19 mouse cellular contexts compared by ENCODE assay signal in genomic region chr3:105049848-105050247, GRCm38 (mm10). TPM values are rescaled to one million over a fixed set of nuclear protein-coding genes. Genes with fewer than 3 reads are reported as not detected.
DNase-seq lines count a peak whose midpoint lies in the region; ATAC-seq lines count a peak whose summit lies in the region.
"Had no signal": no experiment of that assay in that cellular context is flagged by ENCODE, and none has a peak within 500 bp of the region (broad histone marks: within the 10 kb centered on the region; RNA-seq: fewer than 3 reads in every experiment).

No protein-coding gene starts in this region.

- H3K4me1 ChIP-seq in hindbrain, embryonic 12.5 days = peaks cover 43% of the 10 kb centered on the region
- peaks cover 35% of the 10 kb centered on the region for H3K4me1 ChIP-seq in hindbrain, embryonic 10.5 days (replicated peaks)
- peaks cover 61% of the 10 kb centered on the region for H3K4me1 ChIP-seq in lung, embryonic 15.5 days
- peaks cover 32% of the 10 kb centered on the region for H3K4me1 ChIP-seq in forebrain, embryonic 16.5 days (replicated peaks; ENCODE audit: control insufficient read depth, insufficient read depth, low read length)

- H3K27ac ChIP-seq in hindbrain, embryonic 12.5 days = no peak overlapping the region
- no peak overlapping the region for H3K27ac ChIP-seq in hindbrain, embryonic 10.5 days
- no peak overlapping the region for H3K27ac ChIP-seq in lung, embryonic 15.5 days
- H3K27ac ChIP-seq in forebrain, embryonic 16.5 days (ENCODE audit: low read length) = no peak overlapping the region
- peak overlapping the region; percentile 82; the same call in 1 of the 2 replicates for H3K27ac ChIP-seq in macrophage

- DNase-seq in hindbrain, embryonic 10.5 days (ENCODE audit: low spot score) = no peak
- DNase-seq in lung, postnatal 25 days (ENCODE audit: low spot score) = no peak
- no peak for DNase-seq in ovary, adult 18-20 months (ENCODE audit: low spot score)
- DNase-seq in frontal cortex, postnatal 10 days (ENCODE audit: low spot score in 2 of 2) = no peak
- DNase-seq: cerebellum, adult 9-11 months; right cerebral cortex, postnatal 4 days had no signal

- H3K9ac ChIP-seq in hindbrain, embryonic 12.5 days = no peak overlapping the region
- H3K9ac ChIP-seq in lung, embryonic 15.5 days = no peak overlapping the region
- H3K9ac ChIP-seq in forebrain, embryonic 16.5 days (replicated peaks; ENCODE audit: low read depth, low read length) = no peak overlapping the region
- H3K9ac ChIP-seq: limb, embryonic 12.5 days had no signal

- H3K4me3 ChIP-seq in hindbrain, embryonic 12.5 days = no peak overlapping the region
- no peak overlapping the region for H3K4me3 ChIP-seq in hindbrain, embryonic 10.5 days
- H3K4me3 ChIP-seq in lung, embryonic 15.5 days = no peak overlapping the region
- H3K4me3 ChIP-seq in forebrain, embryonic 16.5 days (replicated peaks; ENCODE audit: low read length) = no peak overlapping the region
- no peak overlapping the region for H3K4me3 ChIP-seq in macrophage (ENCODE audit: inconsistent target)

- H3K9me3 ChIP-seq in hindbrain, embryonic 12.5 days (replicated peaks) = no peaks in the 10 kb centered on the region
- no peaks in the 10 kb centered on the region for H3K9me3 ChIP-seq in hindbrain, embryonic 10.5 days
- no peaks in the 10 kb centered on the region for H3K9me3 ChIP-seq in lung, embryonic 15.5 days
- H3K9me3 ChIP-seq in forebrain, embryonic 16.5 days (ENCODE audit: control insufficient read depth, low read length) = no peaks in the 10 kb centered on the region
- H3K9me3 ChIP-seq: limb, embryonic 12.5 days had no signal

- no peak for ATAC-seq in hindbrain, embryonic 12.5 days (ENCODE audit: low FRiP score)
- ATAC-seq in lung, embryonic 15.5 days (ENCODE audit: borderline replicate concordance, extremely low read depth, low FRiP score, low TSS enrichment) = no peak
- ATAC-seq in forebrain, embryonic 16.5 days = no peak
- ATAC-seq: intestine, postnatal 0 days had no signal

- 91% methylated on average over 6 of the region's 6 CpGs for WGBS in hindbrain, embryonic 12.5 days
- WGBS in hindbrain, embryonic 10.5 days = 91% methylated on average over 6 of the region's 6 CpGs
- WGBS in lung, embryonic 15.5 days = 41% methylated on average over 6 of the region's 6 CpGs
- 82% methylated on average over 6 of the region's 6 CpGs for WGBS in forebrain, embryonic 16.5 days
- 61% methylated on average over 6 of the region's 6 CpGs for WGBS in macrophage (ENCODE audit: missing documents)

- H3K27me3 ChIP-seq in hindbrain, embryonic 12.5 days = peaks cover 3% of the 10 kb centered on the region; the same call in 1 of the 2 replicates
- H3K27me3 ChIP-seq in hindbrain, embryonic 10.5 days (ENCODE audit: insufficient read depth, poor library complexity, severe bottlenecking) = no peaks in the 10 kb centered on the region
- no peaks in the 10 kb centered on the region for H3K27me3 ChIP-seq in lung, embryonic 15.5 days
- no peaks in the 10 kb centered on the region for H3K27me3 ChIP-seq in forebrain, embryonic 16.5 days (replicated peaks; ENCODE audit: control insufficient read depth, insufficient read depth, low read length)
- H3K27me3 ChIP-seq: limb, embryonic 12.5 days had no signal

- H3K36me3 ChIP-seq in hindbrain, embryonic 12.5 days = no peaks in the 10 kb centered on the region
- H3K36me3 ChIP-seq in hindbrain, embryonic 10.5 days = peaks cover 4% of the 10 kb centered on the region
- no peaks in the 10 kb centered on the region for H3K36me3 ChIP-seq in lung, embryonic 15.5 days
- H3K36me3 ChIP-seq in forebrain, embryonic 16.5 days (ENCODE audit: control insufficient read depth, insufficient read depth) = no peaks in the 10 kb centered on the region
- H3K36me3 ChIP-seq in macrophage (ENCODE audit: inconsistent target) = no peaks in the 10 kb centered on the region

- 0 out of 2 replicates have a peak overlapping the region, but pooled peaks have one; percentile 5 for H3K4me2 ChIP-seq in hindbrain, embryonic 12.5 days (replicated peaks)
- peak overlapping the region; percentile 26; the same call in 1 of the 2 replicates for H3K4me2 ChIP-seq in lung, embryonic 15.5 days
- peak overlapping the region; percentile 2; the same call in 1 of the 2 replicates for H3K4me2 ChIP-seq in forebrain, embryonic 16.5 days (ENCODE audit: low read length)

- H3K79me2 ChIP-seq in macrophage (ENCODE audit: inconsistent target) = peaks cover 75% of the 10 kb centered on the region

RNA-seq across cellular contexts. Expression of gene Cttnbp2nl, which starts 3.1 kb away (rescaled TPM):
- 60.3 and 66.8 TPM in 2 replicates for polyA plus RNA-seq in hindbrain, embryonic 12.5 days (2016; fragmentation: Nextera tagmentation; extraction: Ambion mirVana)
- polyA plus RNA-seq in hindbrain, embryonic 10.5 days (2016; fragmentation: Nextera tagmentation; extraction: Ambion mirVana) = 41.3 and 41.8 TPM in 2 replicates
- polyA plus RNA-seq in lung, embryonic 15.5 days (2015; fragmentation: Nextera tagmentation; extraction: Ambion mirVana) = 32.9 and 34.5 TPM in 2 replicates
- 62.6 and 70.2 TPM in 2 replicates for polyA plus RNA-seq in forebrain, embryonic 16.5 days (2015; fragmentation: Nextera tagmentation; extraction: Ambion mirVana)
- 10 to 100 TPM; 19.6 to 88.4 (median 53.1) TPM for total RNA-seq in macrophage (2018; cell fraction: chromatin; rRNA removed)
- 10 to 100 TPM; 38.4 to 91.1 (median 57.9) TPM for total RNA-seq in macrophage (2018; cell fraction: cytosol; rRNA removed)
- 100 to 1,000 TPM in 1 of 26 experiments, 10 to 100 TPM in 25; 33.0 to 102 (median 46.7) TPM for total RNA-seq in macrophage (2018; cell fraction: nucleus; rRNA removed)
- 54.1 to 88.6 TPM (median 71.3 TPM) in 3 replicates for polyA plus RNA-seq in macrophage (2018)

RNA-seq across cellular contexts. Expression of gene 4930564D02Rik, which starts 16.8 kb away (rescaled TPM):
- polyA plus RNA-seq in hindbrain, embryonic 12.5 days (2016; fragmentation: Nextera tagmentation; extraction: Ambion mirVana) = not detected in 2 replicates
- not detected in 2 replicates for polyA plus RNA-seq in hindbrain, embryonic 10.5 days (2016; fragmentation: Nextera tagmentation; extraction: Ambion mirVana)
- polyA plus RNA-seq in lung, embryonic 15.5 days (2015; fragmentation: Nextera tagmentation; extraction: Ambion mirVana) = not detected in 2 replicates
- not detected in 2 replicates for polyA plus RNA-seq in forebrain, embryonic 16.5 days (2015; fragmentation: Nextera tagmentation; extraction: Ambion mirVana)
- not detected for total RNA-seq in macrophage (2018; cell fraction: chromatin; rRNA removed)
- not detected for total RNA-seq in macrophage (2018; cell fraction: cytosol; rRNA removed)
- total RNA-seq in macrophage (2018; cell fraction: nucleus; rRNA removed) = under 1 TPM in 1 of 26 experiments, not detected in 25; 0.97 TPM
- polyA plus RNA-seq in macrophage (2018) = not detected in 3 replicates
- total RNA-seq: adrenal gland, postnatal 4 days; gastrocnemius, adult 18-20 months; layer of hippocampus, postnatal 10 days; megakaryocyte, adult 5-6 weeks had no signal
- polyA plus RNA-seq: embryonic facial prominence, embryonic 14.5 days; intestine, postnatal 0 days; limb, embryonic 12.5 days; neural tube, embryonic 11.5 days; stomach, embryonic 16.5 days had no signal
